Mouse (Mus musculus) left cerebral cortex, adult 18-20 months (tissue): Measurements from ENCODE around the gene Olfr596. TPM values are rescaled to one million over a fixed set of nuclear protein-coding genes. Genes with fewer than 3 reads are reported as not detected.
"Not testable (repeated sequence)": the region's sequence is repeated elsewhere in the genome, so short reads cannot be mapped to it uniquely, and the experiment has no call there.

ENCODE experiments used
- DNase-seq, 2 experiments: peaks; one replicate each; pipeline ENCODE4 v3.0.0; 2021 to 2022; ENCODE audit warnings: low spot score in 2 of 2, mixed read lengths in 1 of 2
- long read RNA-seq, 2 experiments: library from polyadenylated mRNA; stranded (forward); transcript quantifications; one replicate each; pipeline ENCODE4 v2.0.0; 2021
- microRNA-seq, 2 experiments: library from miRNA; unstranded; fragments of <30 nt; microRNA quantifications; one replicate each; pipeline ENCODE4 v1.2.0; 2021
- total RNA-seq, 2 experiments: library from RNA; stranded (reverse); gene quantifications; 2 replicates each; pipeline ENCODE4 v1.2.3; 2021

The Olfr596 gene
- total RNA-seq = not detected
- long read RNA-seq, experiment 1 = 0 reads
- long read RNA-seq, experiment 2 = 0 reads

DNA sequence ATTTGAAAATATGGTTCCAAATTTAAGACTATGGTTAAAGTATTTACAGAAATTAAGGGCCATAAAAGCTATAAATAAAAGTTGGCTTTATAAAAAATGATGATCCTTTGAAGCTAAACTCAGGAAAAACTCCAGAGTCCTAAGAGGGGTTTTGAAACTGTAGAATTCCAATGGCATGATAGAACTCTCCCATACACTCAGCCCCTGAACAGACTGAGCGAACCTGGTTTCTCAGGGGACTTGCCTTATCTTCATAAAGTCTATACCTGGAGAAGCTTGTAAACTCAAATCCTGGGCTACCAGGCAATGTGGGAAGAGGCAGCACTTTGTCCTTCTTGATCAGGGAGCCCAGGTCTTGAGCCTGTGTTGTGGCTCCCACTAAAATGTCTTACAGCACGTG lies at the start of gene Olfr596:
Olfr596 (plus strand) TSS at position 301 of the 400 bp plus-strand sequence.
- not testable (repeated sequence) for DNase-seq

GRCm38 (mm10) chr7:103316015-103316414 lies 10.6 kb downstream of the Olfr596 start, which contains the start of gene Olfr597:
Gene Olfr597, plus strand, starts transcription at chr7:103316315.
- DNase-seq = not testable (repeated sequence)

DNA sequence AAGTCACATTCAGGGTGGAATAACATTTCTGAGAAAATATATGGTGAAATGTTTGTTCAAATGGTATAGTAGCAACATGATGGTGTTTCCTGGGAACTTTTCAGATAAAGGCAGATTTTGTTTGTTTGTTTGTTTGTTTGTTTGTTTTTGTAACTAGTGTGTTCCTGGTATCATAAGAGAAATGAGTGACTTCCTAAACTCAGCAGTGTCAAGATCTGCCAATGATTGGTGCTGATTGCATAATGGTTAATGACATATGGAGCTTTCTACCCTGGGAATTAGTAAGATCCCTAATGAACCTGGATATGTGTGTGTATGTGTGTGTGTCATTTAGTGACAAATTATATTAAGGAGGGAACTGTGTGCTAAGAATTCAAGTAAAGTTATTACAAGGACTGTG lies 17.8 kb downstream of the Olfr596 start, which contains the start of gene Olfr598:
Olfr598 (plus strand) TSS at position 301 of the 400 bp plus-strand sequence.
- DNase-seq = no peak

DNA sequence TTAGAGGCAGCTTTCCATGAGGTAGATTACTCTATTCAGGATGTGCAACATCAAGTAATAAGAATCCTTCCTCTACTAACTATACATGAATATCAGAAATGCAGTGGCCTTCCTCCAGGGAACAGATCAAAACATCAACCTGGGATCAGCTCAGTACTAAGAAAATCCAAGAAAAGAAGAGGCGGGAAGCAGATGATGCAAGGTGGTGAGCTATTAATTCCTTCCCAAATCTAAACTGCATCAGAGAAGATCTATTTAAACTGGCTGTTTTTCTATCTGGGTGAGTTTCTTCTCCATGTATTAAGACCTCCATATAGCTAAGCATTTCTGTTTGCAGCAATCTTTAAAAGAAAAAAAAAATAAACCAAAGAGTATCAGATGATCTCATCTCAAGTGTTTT lies 30.2 kb downstream of the Olfr596 start, which contains the start of gene Olfr599:
Olfr599 (plus strand) TSS at position 301 of the 400 bp plus-strand sequence.
- DNase-seq = no peak

- DNase-seq = no peak
Observed at GRCm38 (mm10) chr7:103349569-103349968, 44.1 kb downstream of the Olfr596 start, which contains the start of gene Olfr600. Gene Olfr600, minus strand, starts transcription at chr7:103349669.

Small RNA genes lying within 50 kb of the gene (microRNA-seq; reads per million reads assigned to microRNA genes)
- gene Gm23550 = 0 reads per million in 2 experiments
- 0 reads per million in 2 experiments for gene Gm25171

Other genes with a start within 250 kb of the Olfr596 start
- not detected for gene Olfr584, start 223.8 kb upstream of the Olfr596 start, total RNA-seq
- not detected for gene Olfr585, start 207.9 kb upstream of the Olfr596 start, total RNA-seq
- gene Olfr586, start 180.0 kb upstream of the Olfr596 start, total RNA-seq = not detected
- not detected for gene Olfr588-ps1, start 164.8 kb upstream of the Olfr596 start, total RNA-seq
- not detected for gene Olfr589, start 149.3 kb upstream of the Olfr596 start, total RNA-seq
- not detected for gene Olfr591, start 127.3 kb upstream of the Olfr596 start, total RNA-seq
- gene Olfr592, start 120.8 kb upstream of the Olfr596 start, total RNA-seq = not detected
- gene Olfr593, start 93.8 kb upstream of the Olfr596 start, total RNA-seq = not detected
- gene Olfr594, start 88.7 kb upstream of the Olfr596 start, total RNA-seq = not detected
- not detected for gene Usp17ld, start 53.1 kb upstream of the Olfr596 start, total RNA-seq
- not detected for gene Olfr597, start 10.7 kb downstream of the Olfr596 start, total RNA-seq
- not detected for gene Olfr598, start 17.9 kb downstream of the Olfr596 start, total RNA-seq
- not detected for gene Olfr599, start 30.3 kb downstream of the Olfr596 start, total RNA-seq
- gene Olfr600, start 44.0 kb downstream of the Olfr596 start, total RNA-seq = not detected
- gene Olfr601, start 57.0 kb downstream of the Olfr596 start, total RNA-seq = not detected
- not detected for gene Olfr603, start 80.5 kb downstream of the Olfr596 start, total RNA-seq
- not detected for gene Usp17lc, start 109.4 kb downstream of the Olfr596 start, total RNA-seq
- not detected for gene Olfr605, start 139.8 kb downstream of the Olfr596 start, total RNA-seq
- not detected for gene Olfr606, start 143.4 kb downstream of the Olfr596 start, total RNA-seq
- gene Olfr607, start 158.5 kb downstream of the Olfr596 start, total RNA-seq = not detected
- not detected for gene Olfr608, start 164.2 kb downstream of the Olfr596 start, total RNA-seq
- not detected for gene Olfr609, start 192.4 kb downstream of the Olfr596 start, total RNA-seq
- gene Olfr610, start 206.5 kb downstream of the Olfr596 start, total RNA-seq = not detected
- gene Olfr611, start 215.2 kb downstream of the Olfr596 start, total RNA-seq = not detected
- gene Olfr612, start 237.1 kb downstream of the Olfr596 start, total RNA-seq = not detected
- not detected for gene Olfr613, start 242.4 kb downstream of the Olfr596 start, total RNA-seq